Mouse (Mus musculus): ENCODE data around the gene Sdk1. TPM values are rescaled to one million over a fixed set of nuclear protein-coding genes. Genes with fewer than 3 reads are reported as not detected.
A peak's percentile ranks its signal among the peaks of the same experiment; 100 is the strongest.
"Not testable (repeated sequence)": the region's sequence is repeated elsewhere in the genome, so short reads cannot be mapped to it uniquely, and the experiment has no call there.

Sdk1 gene
- polyA plus RNA-seq, 1 experiment from 2014 or later = 1.9 TPM

- WGBS = 70% methylated on average over 2 of the region's 2 CpGs
- Histone ChIP-seq H3K36me3 (no peaks in the 10 kb centered on the region), H3K4me1 (no peaks in the 10 kb centered on the region), H3K27me3 (no peaks in the 10 kb centered on the region), H3K9me3 (no peaks in the 10 kb centered on the region), H3K9ac (no peak overlapping the region), H3K27ac (no peak overlapping the region), H3K4me3 (no peak overlapping the region), H3K4me2 (no peak overlapping the region)
- ATAC-seq (ENCODE audit: insufficient number of reproducible peaks, insufficient read depth, low FRiP score, low TSS enrichment, low read depth) = no peak
Measured at GRCm38 (mm10) chr5:141568106-141568505, 326.8 kb downstream of the Sdk1 start.

GRCm38 (mm10) chr5:141570442-141570841 is 329.2 kb downstream of the Sdk1 start:
- 80% methylated on average over 6 of the region's 6 CpGs for WGBS

DNA sequence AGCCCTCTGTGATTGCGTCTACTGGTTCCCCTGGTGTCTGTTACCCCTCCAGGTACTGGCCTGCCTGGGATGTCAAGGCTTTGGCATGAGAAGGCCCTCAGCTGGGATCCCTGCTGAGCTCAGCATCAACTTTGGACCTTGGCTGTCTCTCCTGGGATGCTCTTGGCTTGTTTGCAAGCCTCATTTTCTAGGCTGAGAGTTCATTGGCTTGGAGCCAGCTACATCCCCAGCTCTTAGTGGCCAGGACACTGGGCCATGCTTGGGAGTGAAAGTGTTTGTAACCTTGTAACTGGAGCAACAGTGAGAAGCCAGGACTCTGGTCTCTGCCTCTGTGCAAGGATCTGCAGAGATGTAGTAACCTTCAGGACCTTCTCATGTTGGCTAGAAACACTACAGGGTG is 333.0 kb downstream of the Sdk1 start:
- Histone ChIP-seq H3K27me3 (no peaks in the 10 kb centered on the region), H3K27ac (no peak overlapping the region)

More at GRCm38 (mm10) chr5:141570442-141570841, 329.2 kb downstream of the Sdk1 start:
- Histone ChIP-seq H3K4me2 (no peak overlapping the region), H3K4me3 (no peak overlapping the region), H3K27me3 (no peaks in the 10 kb centered on the region), H3K9me3 (no peaks in the 10 kb centered on the region), H3K9ac (no peak overlapping the region), H3K36me3 (no peaks in the 10 kb centered on the region), H3K27ac (no peak overlapping the region), H3K4me1 (peaks cover 3% of the 10 kb centered on the region; the same call in 1 of the 2 replicates)
- ATAC-seq (ENCODE audit: insufficient number of reproducible peaks, insufficient read depth, low FRiP score, low TSS enrichment, low read depth) = no peak

GRCm38 (mm10) chr5:141591246-141591645 is 350.0 kb downstream of the Sdk1 start:
- H3K9me3 ChIP-seq = no peaks in the 10 kb centered on the region
- no peak overlapping the region for H3K9ac ChIP-seq
- 56% methylated on average over 5 of the region's 5 CpGs for WGBS
- H3K27ac ChIP-seq = no peak overlapping the region
- no peak overlapping the region for H3K4me3 ChIP-seq
- H3K4me2 ChIP-seq = no peak overlapping the region
- H3K36me3 ChIP-seq = no peaks in the 10 kb centered on the region
- H3K4me1 ChIP-seq = peaks cover 6% of the 10 kb centered on the region; the same call in 1 of the 2 replicates
- no peaks in the 10 kb centered on the region for H3K27me3 ChIP-seq
- no peak for ATAC-seq (ENCODE audit: insufficient number of reproducible peaks, insufficient read depth, low FRiP score, low TSS enrichment, low read depth)

More for the DNA sequence above, 333.0 kb downstream of the Sdk1 start:
- Histone ChIP-seq H3K9ac (no peak overlapping the region), H3K4me1 (peaks cover 3% of the 10 kb centered on the region; the same call in 1 of the 2 replicates), H3K4me3 (no peak overlapping the region), H3K36me3 (no peaks in the 10 kb centered on the region), H3K4me2 (no peak overlapping the region), H3K9me3 (no peaks in the 10 kb centered on the region)
- ATAC-seq (ENCODE audit: insufficient number of reproducible peaks, insufficient read depth, low FRiP score, low TSS enrichment, low read depth) = no peak
- WGBS = 74% methylated on average over 1 of the region's 1 CpGs

GRCm38 (mm10) chr5:141612721-141613120 is 371.4 kb downstream of the Sdk1 start:
- WGBS = 78% methylated on average over 10 of the region's 10 CpGs
- no peak for ATAC-seq (ENCODE audit: insufficient number of reproducible peaks, insufficient read depth, low FRiP score, low TSS enrichment, low read depth)

DNA sequence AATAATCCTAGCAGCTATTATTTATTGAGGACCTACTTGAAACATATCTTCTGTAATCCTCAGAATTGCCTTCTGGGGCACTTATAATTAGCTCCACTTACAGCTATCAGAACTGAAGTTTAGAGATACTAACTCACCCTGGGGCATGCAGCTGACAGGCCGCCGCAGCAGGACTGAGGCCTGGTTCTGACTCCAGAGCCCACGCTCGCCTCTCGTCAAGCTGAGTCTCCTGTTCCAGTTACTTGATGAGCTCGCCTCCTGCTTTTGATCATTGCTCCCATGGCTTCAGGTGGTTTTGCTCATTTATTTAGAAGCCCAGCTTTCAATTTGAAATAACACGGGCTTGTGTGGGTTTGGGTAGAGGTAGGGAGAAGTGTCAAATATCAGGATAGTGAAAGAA is 374.5 kb downstream of the Sdk1 start:
- no peaks in the 10 kb centered on the region for H3K27me3 ChIP-seq
- H3K4me1 ChIP-seq = peaks cover 12% of the 10 kb centered on the region
- no peak overlapping the region for H3K27ac ChIP-seq
- no peak overlapping the region for H3K9ac ChIP-seq
- no peak overlapping the region for H3K4me3 ChIP-seq
- no peak for ATAC-seq (ENCODE audit: insufficient number of reproducible peaks, insufficient read depth, low FRiP score, low TSS enrichment, low read depth)
- 28% methylated on average over 7 of the region's 7 CpGs for WGBS
- H3K4me2 ChIP-seq = no peak overlapping the region
- H3K9me3 ChIP-seq = no peaks in the 10 kb centered on the region
- no peaks in the 10 kb centered on the region for H3K36me3 ChIP-seq

More at GRCm38 (mm10) chr5:141612721-141613120, 371.4 kb downstream of the Sdk1 start:
- Histone ChIP-seq H3K9ac (no peak overlapping the region), H3K36me3 (no peaks in the 10 kb centered on the region), H3K27me3 (no peaks in the 10 kb centered on the region), H3K27ac (no peak overlapping the region), H3K4me3 (no peak overlapping the region), H3K4me1 (peaks cover 7% of the 10 kb centered on the region), H3K9me3 (no peaks in the 10 kb centered on the region), H3K4me2 (no peak overlapping the region)

DNA sequence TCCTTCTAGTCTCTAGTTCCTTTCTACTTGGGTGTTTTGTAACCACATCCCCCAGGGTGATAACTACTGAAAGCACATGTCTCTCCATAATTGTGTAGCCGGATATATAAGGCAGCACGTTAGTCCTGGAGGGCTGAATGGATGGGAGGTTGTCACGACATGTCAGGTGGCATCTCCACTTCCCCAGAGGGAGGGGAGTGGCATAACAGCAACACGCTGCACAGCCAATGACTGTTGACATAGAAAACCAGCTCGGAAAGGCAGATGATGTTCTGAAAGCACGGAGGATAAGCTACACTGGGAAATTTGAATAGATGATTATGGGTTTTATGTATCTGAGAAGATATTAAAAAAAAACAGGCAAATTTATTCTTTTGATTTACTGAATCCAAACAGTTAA is 376.4 kb downstream of the Sdk1 start:
- Histone ChIP-seq H3K4me2 (no peak overlapping the region), H3K27ac (no peak overlapping the region), H3K4me3 (no peak overlapping the region), H3K9me3 (no peaks in the 10 kb centered on the region), H3K9ac (no peak overlapping the region), H3K4me1 (peaks cover 12% of the 10 kb centered on the region), H3K27me3 (no peaks in the 10 kb centered on the region), H3K36me3 (no peaks in the 10 kb centered on the region)
- peak; percentile 59; the same call in 1 of the 2 replicates for ATAC-seq (ENCODE audit: insufficient number of reproducible peaks, insufficient read depth, low FRiP score, low TSS enrichment, low read depth)
- 23% methylated on average over 6 of the region's 6 CpGs for WGBS

- Histone ChIP-seq H3K4me2 (no peak overlapping the region), H3K36me3 (no peaks in the 10 kb centered on the region), H3K4me1 (no peaks in the 10 kb centered on the region), H3K9ac (no peak overlapping the region), H3K27ac (no peak overlapping the region), H3K4me3 (no peak overlapping the region), H3K9me3 (no peaks in the 10 kb centered on the region), H3K27me3 (no peaks in the 10 kb centered on the region)
- no peak for ATAC-seq (ENCODE audit: insufficient number of reproducible peaks, insufficient read depth, low FRiP score, low TSS enrichment, low read depth)
- 80% methylated on average over 4 of the region's 4 CpGs for WGBS
Measured at GRCm38 (mm10) chr5:141625401-141625800, 384.1 kb downstream of the Sdk1 start.

DNA sequence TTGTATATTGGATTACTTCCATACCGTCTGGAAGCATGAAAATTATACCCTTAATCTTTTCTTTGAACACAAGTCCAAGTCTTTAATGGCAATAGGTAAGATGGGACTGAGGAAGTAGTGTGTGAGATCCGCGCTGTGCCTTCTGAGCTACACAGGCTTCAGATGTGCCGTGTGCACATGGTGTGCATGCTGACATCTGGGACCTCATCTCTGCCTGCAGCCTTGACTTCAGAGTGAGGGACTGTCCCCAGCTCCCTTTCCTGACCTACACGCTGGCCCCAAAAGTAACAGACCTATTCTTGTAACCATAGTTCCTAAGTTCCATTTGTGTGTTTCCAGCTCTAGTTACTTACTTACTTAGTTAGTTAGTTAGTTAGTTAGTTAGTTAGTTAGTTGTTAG is 390.4 kb downstream of the Sdk1 start:
- H3K4me1 ChIP-seq = peaks cover 5% of the 10 kb centered on the region; the same call in 1 of the 2 replicates
- H3K36me3 ChIP-seq = no peaks in the 10 kb centered on the region
- no peaks in the 10 kb centered on the region for H3K27me3 ChIP-seq
- no peaks in the 10 kb centered on the region for H3K9me3 ChIP-seq
- H3K4me2 ChIP-seq = no peak overlapping the region
- H3K9ac ChIP-seq = no peak overlapping the region
- ATAC-seq (ENCODE audit: insufficient number of reproducible peaks, insufficient read depth, low FRiP score, low TSS enrichment, low read depth) = no peak
- H3K27ac ChIP-seq = no peak overlapping the region
- no peak overlapping the region for H3K4me3 ChIP-seq
- 69% methylated on average over 5 of the region's 5 CpGs for WGBS

DNA sequence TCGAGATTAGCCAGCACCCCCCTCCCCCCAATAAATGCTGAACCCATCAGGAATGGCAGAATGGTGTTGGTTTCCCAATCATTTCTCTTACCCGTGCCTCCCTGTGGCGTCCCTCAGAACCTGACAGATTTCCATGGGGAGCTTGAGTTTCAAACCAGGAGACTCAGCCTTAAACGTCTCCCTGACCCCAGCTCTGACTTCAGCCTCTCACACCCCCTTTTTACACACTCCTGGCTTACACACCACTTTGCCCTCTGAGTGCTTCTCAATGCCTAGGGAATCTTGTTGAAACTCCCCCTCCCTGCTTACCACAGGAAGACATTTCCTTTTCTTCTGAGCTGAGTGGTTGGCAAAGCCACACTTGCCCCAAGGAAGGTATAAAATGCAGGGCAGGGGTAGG is 392.0 kb downstream of the Sdk1 start:
- WGBS = 57% methylated on average over 4 of the region's 4 CpGs
- no peak overlapping the region for H3K27ac ChIP-seq

DNA sequence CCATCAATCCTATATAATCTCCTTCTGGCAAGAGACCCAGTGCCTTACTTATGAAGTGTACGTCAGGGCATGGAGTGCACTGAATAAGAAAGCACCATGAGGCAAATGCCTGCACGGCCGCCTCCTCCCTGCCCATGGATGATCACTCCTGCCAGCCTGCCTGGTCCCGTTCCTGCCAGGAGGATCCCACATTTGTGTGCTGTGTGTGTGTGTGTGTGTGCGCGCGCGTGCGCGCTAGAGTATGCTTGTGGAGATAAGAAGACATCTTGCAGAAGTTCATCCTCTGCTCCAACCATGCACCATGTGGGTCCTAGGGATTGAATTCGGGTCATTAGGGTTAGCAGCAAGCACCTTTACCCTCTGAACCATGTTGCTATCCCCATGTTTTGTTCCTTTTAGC is 395.1 kb downstream of the Sdk1 start:
- H3K4me2 ChIP-seq = no peak overlapping the region
- no peak overlapping the region for H3K27ac ChIP-seq
- peaks cover 5% of the 10 kb centered on the region; the same call in 1 of the 2 replicates for H3K4me1 ChIP-seq
- no peak for ATAC-seq (ENCODE audit: insufficient number of reproducible peaks, insufficient read depth, low FRiP score, low TSS enrichment, low read depth)
- no peak overlapping the region for H3K9ac ChIP-seq
- H3K27me3 ChIP-seq = no peaks in the 10 kb centered on the region
- no peak overlapping the region for H3K4me3 ChIP-seq
- no peaks in the 10 kb centered on the region for H3K36me3 ChIP-seq
- H3K9me3 ChIP-seq = no peaks in the 10 kb centered on the region
- 90% methylated on average over 11 of the region's 11 CpGs for WGBS

More for the DNA sequence above, 392.0 kb downstream of the Sdk1 start:
- no peak overlapping the region for H3K9ac ChIP-seq
- no peaks in the 10 kb centered on the region for H3K36me3 ChIP-seq
- H3K9me3 ChIP-seq = no peaks in the 10 kb centered on the region
- H3K4me3 ChIP-seq = no peak overlapping the region
- ATAC-seq (ENCODE audit: insufficient number of reproducible peaks, insufficient read depth, low FRiP score, low TSS enrichment, low read depth) = no peak
- H3K4me2 ChIP-seq = no peak overlapping the region
- H3K4me1 ChIP-seq = peaks cover 5% of the 10 kb centered on the region; the same call in 1 of the 2 replicates
- no peaks in the 10 kb centered on the region for H3K27me3 ChIP-seq

DNA sequence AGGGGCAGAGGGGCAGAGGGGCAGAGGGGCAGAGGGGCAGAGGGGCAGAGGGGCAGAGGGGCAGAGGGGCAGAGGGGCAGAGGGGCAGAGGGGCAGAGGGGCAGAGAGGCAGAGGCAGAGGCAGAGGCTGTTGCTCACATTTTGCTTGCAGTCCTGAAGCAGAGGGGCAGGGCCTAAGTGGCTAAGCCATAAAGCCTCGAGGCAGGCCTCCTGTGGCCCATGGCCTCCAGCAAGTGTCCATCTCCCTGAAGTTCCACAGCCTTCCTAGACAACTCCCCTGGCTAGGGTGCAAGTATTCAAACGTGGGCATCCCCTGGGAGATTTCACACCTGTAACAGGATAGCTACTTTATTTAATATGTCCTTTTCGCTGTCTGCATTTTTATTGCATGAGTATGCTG is 395.8 kb downstream of the Sdk1 start:
- H3K27ac ChIP-seq; H3K27me3 ChIP-seq; H3K4me3 ChIP-seq; H3K36me3 ChIP-seq; H3K4me1 ChIP-seq; H3K9ac ChIP-seq; H3K9me3 ChIP-seq; H3K4me2 ChIP-seq; ATAC-seq (ENCODE audit: insufficient number of reproducible peaks, insufficient read depth, low FRiP score, low TSS enrichment, low read depth): not testable (repeated sequence)
- 62% methylated on average over 3 of the region's 3 CpGs for WGBS

All from embryonic facial prominence, embryonic 13.5 days (tissue).